Mouse (Mus musculus) brain, embryonic 14.5 days (tissue): ENCODE results near the gene Galnt4.

ENCODE experiments used
- CTCF ChIP-seq: fragments of 200-500 bp; IDR thresholded peaks from 2 replicates; pipeline ENCODE4 v1.5.1; 2012; ENCODE audit warnings: inconsistent platforms, mild to moderate bottlenecking, moderate library complexity, borderline replicate concordance; ENCODE audit not compliant: insufficient read depth, insufficient read length; ENCODE audit errors: extremely low read depth
- POLR2A ChIP-seq: fragments of 200-500 bp; IDR thresholded peaks from 2 replicates; pipeline ENCODE4 v1.6.1; 2012; ENCODE audit warnings: mild to moderate bottlenecking, inconsistent platforms, borderline replicate concordance; ENCODE audit not compliant: poor library complexity, insufficient read depth, insufficient read length, severe bottlenecking; ENCODE audit errors: extremely low read depth

- TF ChIP-seq POLR2A = no peak
- TF ChIP-seq CTCF = no peak
Observed at GRCm38 (mm10) chr10:99078621-99079020, 29.3 kb upstream of the Galnt4 start.
